Mouse (Mus musculus) ZHBTc4 (cell line): ENCODE results near the gene Pnisr.
A peak's percentile ranks its signal among the peaks of the same experiment; 100 is the strongest.

Experiments used
- DNase-seq: peaks from one replicate; pipeline ENCODE4 v3.0.0-alpha.2; 2011; ENCODE audit warnings: low read depth, low spot score

Pnisr gene

DNA sequence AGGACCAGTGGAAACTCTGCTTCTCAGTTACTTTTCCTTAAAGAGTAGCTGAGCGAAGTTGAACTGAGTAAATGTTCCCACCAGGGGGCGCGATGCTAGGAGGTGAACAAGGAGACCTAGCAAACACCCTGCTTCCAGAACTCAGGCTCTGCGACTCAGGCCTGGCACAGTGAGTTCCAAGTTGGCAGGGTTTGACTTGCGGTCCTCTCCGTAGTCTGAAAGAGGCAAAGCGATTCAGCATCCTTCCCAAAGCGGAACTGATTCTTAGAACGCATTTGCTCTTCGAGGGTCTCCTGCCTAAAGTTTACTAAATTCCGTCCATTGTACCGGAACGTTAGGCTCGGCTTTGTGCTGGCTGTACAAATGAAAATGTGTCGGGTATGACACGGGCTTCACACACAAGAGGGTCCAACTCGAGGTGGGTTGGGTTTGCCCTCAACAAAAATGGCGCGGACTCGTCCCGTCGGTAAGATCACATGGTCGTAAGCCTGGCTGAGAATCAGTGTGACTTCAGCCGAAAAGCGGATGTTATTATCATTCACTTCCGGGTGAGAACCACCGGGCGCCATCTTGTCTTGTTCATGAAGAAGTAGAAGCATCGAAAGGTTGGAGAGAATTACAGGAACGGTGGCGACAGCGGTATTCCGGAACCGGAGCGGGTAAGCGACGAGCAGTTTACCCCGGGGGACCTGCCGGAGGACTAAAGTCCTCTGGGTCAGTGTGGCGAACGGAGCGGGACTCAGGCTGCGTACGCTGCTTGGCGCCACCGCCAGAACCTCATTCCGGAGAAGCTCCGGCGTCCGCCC lies at the start of gene Pnisr:
Gene Pnisr, plus strand, starts transcription at position 103 of the 806 bp plus-strand sequence.
- DNase-seq, result peak; percentile 98

DNA sequence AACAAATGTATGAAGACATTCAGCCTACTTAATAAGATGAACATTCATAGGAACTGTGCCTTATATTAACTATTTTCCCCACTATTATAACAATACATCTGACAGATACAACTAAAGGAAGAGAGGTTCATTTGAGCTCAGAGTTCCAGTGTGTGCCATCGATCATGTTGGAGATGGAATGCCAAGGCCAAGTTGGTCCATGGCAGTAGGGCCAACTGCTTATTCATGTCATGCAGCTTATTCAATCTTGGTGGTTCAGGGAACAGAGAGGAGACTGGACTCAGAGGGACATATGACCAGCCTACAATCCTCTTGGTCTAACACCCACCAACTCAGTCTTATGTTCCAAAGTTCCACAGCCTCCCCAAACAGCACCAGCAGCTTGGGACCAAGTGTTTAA lies 46.4 kb upstream of the Pnisr start:
- no peak for DNase-seq

DNA sequence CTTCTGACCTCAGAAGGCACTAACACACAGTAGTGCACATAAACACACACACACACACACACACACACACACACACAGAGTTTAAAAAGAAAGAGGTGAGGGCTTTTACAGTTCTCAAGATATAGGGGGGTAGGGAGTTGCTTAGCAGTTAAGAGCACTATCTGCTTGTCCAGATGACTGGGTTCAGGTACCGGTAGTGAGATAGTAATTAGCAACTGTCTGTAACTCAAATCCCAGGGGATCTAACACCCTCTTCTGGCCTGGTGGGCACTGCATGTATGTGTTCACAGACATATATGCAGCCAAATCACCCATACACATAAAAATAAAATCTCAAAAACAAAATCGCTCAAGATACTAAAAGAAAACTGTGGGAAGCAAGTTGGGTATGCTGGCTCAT lies 45.8 kb upstream of the Pnisr start:
- DNase-seq, result no peak

DNA sequence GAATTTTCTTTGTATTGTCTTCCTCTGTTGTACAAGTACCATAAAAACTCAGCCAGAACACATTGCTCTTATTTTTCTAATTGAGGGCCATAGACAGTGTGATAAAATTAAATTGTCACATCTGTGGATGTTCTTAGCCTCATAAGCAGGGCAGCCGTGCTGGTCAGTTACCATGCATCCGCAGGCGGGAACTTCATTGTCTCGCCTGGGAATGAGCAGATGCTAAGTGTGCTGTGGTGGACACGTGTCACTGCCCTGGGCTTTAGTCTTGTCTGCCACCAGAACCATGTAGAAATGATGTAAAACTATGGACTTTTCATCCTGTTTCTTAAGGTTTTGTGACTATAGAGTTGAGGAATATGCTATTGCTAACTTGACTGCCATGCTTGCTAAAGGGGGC lies 40.2 kb upstream of the Pnisr start:
- DNase-seq, result no peak

DNA sequence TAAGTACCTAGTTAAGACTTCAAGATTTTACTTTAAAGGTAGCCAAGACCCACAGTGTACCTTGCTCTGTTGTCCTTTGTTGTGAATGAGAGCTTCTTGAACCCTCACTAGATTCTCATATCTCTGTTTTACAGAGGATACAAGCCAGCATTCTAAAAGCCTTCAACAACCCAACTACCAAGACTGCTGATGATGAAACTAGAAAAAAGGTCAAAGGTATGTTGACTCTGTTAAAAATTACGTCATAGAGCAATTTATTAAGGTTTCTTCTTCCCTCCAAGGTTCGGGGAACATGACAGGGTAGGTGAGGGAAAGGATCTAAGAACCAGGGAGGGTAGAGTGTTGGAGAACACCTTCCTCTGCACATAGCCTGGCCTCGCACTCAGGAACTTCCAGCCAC lies 36.8 kb upstream of the Pnisr start:
- DNase-seq, result no peak

DNA sequence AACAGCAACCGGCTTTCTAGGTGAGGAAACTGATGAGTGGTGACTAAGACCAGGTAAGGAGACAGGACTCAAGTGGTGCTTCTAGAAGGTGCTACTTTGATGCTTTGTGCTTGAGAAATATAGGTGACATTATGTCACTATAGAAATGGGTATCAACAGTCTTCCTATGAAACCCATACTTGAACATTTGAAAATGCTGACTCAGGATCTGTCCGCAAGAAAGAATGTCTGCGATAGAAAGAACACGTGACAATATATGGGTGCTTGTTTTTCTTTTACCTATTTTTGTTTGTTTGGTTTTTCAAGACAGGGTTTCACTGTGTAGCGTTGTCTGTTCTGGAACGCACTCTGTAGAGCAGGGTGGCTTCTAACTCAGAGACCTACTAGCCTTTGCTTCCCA lies 34.7 kb upstream of the Pnisr start:
- DNase-seq, result no peak

DNA sequence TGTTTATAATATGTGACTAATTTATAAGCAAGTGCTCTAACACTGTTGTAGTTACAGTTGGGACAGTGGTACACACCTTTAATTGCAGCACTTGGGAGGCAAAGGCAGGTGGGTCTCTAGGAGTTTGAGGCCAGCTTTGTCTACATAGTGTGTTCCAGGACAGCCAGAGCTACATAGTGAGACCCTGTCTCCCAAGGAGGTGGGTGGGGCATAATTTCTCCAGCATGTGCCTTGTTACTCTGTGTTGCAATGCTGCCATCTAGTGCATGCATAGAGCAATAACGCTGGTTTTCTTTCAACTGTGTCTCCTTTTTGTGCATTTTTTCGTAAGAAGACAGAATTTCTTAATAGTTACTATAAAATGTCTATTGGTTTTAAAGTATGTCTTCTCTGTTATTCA lies 33.4 kb upstream of the Pnisr start:
- DNase-seq, result peak; percentile 84

DNA sequence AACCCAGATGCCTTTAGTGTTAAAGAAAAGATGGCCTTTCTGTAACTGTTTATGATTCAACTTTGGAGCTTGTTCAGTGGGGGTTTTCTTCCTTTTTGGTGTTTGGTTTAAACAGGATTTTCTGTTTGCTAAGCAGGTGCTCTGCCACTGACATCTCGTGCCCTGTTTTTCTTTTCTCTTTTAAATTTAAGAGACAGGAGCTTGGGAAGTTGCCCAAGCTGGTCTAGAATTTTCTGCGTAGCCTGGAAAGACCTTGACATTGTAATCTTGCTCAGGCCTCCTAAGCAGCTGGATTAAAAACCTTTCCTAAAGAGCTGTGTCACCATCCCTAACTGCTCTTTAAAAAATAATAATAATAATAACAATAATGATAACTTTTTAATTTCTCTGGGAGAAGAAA lies 20.8 kb upstream of the Pnisr start:
- no peak for DNase-seq

DNA sequence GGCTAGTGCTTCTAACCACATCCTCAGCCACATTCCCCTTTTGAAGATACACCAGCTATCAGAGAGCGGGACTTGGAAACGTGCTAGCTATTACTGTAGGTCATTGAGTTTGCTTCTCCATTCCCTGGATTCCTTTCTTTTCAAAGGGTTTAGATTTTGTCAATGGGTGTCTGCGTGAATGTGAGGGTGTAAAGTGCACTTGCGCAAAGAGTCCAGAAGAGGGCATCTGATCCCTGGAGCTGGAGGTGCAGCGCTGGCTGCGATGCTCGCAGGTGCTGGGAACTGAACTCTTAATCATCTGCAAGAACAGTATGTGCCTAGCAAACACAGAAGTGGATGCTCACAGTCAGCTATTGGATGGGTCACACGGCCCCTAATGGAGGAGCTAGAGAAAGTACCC lies 14.5 kb upstream of the Pnisr start:
- peak; percentile 83 for DNase-seq

DNA sequence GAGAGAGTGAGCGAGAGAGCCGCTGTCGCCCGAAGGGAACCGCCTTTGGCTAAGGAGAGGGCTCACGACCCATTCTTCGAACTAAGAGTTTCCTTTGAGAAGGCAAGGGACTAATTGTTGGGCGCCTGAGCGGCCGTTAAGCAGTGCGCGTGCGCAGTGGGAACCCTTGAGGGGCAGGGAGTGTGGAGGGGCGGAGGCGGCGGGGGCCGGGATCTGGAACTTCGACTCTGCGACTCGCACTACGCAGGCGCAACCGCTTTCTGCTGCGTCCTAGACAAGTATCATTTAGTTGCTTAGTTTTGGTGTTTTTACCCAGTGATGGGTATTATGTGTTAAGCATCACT lies 876 bp downstream of the Pnisr start:
- DNase-seq, result peak; percentile 95

DNA sequence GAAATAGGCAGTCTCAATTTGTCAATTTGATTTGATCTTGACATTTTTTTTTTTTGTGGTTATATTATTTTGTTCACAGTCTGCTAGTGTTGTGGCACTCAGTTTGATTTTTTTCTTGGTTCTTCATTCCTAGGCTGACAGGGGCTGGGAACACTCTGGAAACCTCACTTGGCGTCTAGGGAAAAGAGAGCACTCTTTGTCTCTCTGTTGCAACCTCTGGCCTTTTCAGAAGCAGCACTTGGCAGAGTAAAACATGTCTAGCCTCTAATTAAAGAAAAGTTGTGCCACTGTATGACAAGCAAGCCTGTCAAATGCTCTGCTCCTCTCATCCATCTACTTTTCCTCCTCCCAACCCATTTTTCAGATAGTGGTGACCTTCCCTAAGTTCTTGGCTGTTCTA lies 10.1 kb downstream of the Pnisr start:
- no peak for DNase-seq

DNA sequence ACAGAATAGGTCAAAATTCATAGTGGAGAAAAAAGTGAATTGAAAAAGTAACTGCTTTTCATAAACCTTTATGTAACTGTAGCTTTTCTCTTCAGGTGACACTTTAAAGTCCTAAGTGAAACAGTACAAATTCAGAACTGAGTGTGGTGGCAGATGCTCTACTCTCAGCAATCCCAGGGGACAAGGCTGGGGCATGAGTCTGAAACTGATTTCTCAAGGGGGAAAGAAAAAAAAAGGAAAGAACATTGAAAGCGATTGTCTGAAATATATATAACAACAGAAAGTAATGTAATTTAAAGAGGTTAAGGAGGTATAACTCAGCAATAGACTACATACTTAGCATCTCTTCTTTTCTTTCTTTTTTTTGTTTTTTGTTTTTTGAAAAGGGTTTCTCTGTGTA lies 17.8 kb downstream of the Pnisr start:
- DNase-seq, result no peak

DNA sequence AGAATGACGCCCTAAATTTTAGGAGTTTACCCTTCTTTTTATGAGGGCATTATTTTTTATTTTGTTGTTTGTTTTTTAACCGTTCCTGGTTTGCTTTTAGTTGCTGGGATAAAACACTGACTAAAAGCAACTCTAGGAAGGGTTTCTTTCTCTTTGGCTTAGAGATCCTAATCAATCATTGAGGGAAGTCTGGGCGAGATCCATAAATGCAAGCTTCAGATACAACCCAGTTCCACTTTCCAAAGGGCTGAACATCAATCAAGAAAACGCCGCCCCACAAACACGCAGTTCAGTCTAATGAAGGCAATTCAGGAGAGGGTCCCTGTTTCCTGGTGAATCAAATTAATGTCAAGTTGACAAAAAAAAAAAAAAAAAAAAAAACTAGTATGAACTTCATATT lies 31.4 kb downstream of the Pnisr start:
- no peak for DNase-seq

DNA sequence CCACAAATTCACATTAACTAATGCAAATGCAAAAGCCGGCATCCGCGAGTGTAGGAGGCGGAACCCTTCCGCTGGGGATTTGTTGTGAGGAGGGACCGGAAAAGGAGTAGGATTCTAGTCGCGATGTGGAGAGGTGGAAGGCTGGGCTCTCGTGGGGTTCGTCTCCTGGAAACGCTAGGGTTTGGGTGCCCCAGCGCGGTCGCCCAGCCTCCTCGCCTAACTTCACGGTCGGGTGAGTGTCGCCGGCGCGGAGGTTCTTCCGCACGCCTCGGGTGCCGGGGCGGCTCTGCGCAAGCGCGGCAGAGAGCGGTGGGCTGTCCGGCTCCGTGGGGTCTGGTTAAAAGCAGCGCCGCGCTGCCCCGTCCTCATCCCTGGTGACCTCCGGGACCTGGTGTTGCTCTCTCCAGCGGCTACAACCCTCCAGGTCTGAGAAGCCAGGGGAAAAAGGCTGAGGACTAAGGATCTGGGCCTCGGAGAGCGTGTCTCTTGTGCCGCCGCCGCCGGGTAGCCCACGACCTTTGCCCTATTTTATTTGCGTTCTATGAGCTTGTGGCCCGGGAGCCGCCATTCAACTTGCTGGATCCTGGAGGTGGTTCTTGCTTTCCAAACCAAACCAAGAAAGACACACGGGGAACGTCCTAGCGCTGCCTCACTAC lies 32.3 kb downstream of the Pnisr start, which contains the start of gene Coq3:
Gene Coq3, plus strand, starts transcription at position 109 of the 656 bp plus-strand sequence.
- DNase-seq, result peak; percentile 91

DNA sequence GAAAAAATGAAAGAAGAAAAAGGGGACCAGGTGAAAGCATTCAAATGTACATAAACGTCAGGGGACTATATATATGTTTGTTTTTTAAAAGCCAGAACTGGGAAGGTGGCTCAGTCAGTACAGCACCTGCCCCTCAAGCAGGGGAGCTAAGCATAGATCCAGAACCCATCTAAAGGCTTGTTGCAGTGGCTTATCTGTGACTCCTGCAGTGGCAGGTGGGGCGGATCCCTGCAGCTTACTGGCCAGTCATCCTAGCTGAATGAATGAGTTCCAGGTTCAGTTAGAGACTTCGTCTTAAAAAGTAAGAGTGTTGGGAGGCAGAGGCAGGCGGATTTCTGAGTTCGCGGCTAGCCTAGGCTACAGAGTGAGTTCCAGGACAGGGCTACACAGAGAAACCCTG lies 35.4 kb downstream of the Pnisr start:
- no peak for DNase-seq

DNA sequence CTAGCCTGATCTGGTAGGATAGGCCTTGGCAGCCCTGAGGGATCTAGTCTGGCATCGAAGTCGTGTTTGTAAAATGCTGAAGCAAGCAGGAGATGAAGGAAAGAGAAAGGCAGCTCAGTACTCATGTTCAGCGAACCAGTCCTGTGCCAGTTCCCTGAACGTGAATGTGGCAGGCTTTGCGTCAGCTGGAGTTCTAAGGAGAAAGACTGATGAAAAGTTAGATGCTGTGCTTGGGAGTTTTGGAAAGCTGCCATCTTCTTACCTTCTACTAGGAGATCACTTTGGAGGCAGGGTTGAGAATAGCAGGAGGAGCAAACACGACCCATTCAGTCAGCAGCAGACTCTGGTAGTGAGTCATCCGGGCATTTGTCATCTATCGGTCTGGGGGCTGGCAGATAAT lies 38.4 kb downstream of the Pnisr start:
- DNase-seq, result no peak
